Mouse (Mus musculus): Measurements from ENCODE around the gene U2af1. TPM values are rescaled to one million over a fixed set of nuclear protein-coding genes. Genes with fewer than 3 reads are reported as not detected.

Gene U2af1
- polyA plus RNA-seq, 1 experiment from 2014 or later, result 139 TPM

GRCm38 (mm10) chr17:31688112-31688511 is 29.4 kb upstream of the U2af1 start:
- peaks cover 6% of the 10 kb centered on the region; the same call in 1 of the 2 replicates for H3K27me3 ChIP-seq
- peaks cover 7% of the 10 kb centered on the region; the same call in 1 of the 2 replicates for H3K4me1 ChIP-seq (replicated peaks)
- no peak overlapping the region for H3K9ac ChIP-seq
- no peak overlapping the region for H3K27ac ChIP-seq (replicated peaks)
- no peaks in the 10 kb centered on the region for H3K9me3 ChIP-seq (replicated peaks)
- H3K4me2 ChIP-seq, result no peak overlapping the region
- ATAC-seq (ENCODE audit: insufficient read depth), result no peak
- 62% methylated on average over 9 of the region's 9 CpGs for WGBS (ENCODE audit: insufficient replicate concordance)
- no peaks in the 10 kb centered on the region for H3K36me3 ChIP-seq (replicated peaks)
- no peak overlapping the region for H3K4me3 ChIP-seq (replicated peaks)

- H3K4me1 ChIP-seq (replicated peaks), result 0 out of 2 replicates have a peak, but pooled peaks cover 7% of the 10 kb centered on the region
- no peaks in the 10 kb centered on the region for H3K9me3 ChIP-seq (replicated peaks)
- H3K4me2 ChIP-seq, result no peak overlapping the region
- H3K9ac ChIP-seq, result no peak overlapping the region
- no peaks in the 10 kb centered on the region for H3K27me3 ChIP-seq
- H3K27ac ChIP-seq (replicated peaks), result no peak overlapping the region
- no peak for ATAC-seq (ENCODE audit: insufficient read depth)
- H3K36me3 ChIP-seq (replicated peaks), result no peaks in the 10 kb centered on the region
- H3K4me3 ChIP-seq (replicated peaks), result no peak overlapping the region
- WGBS (ENCODE audit: insufficient replicate concordance), result 43% methylated on average over 3 of the region's 3 CpGs
These were observed 27.5 kb upstream of the U2af1 start for GRCm38 (mm10) chr17:31686225-31686564.

- Histone ChIP-seq H3K4me1 (replicated peaks) (0 out of 2 replicates have a peak, but pooled peaks cover 7% of the 10 kb centered on the region), H3K4me2 (no peak overlapping the region), H3K27ac (replicated peaks) (no peak overlapping the region), H3K9ac (no peak overlapping the region), H3K36me3 (replicated peaks) (no peaks in the 10 kb centered on the region), H3K27me3 (no peaks in the 10 kb centered on the region), H3K4me3 (replicated peaks) (no peak overlapping the region), H3K9me3 (replicated peaks) (no peaks in the 10 kb centered on the region)
- ATAC-seq (ENCODE audit: insufficient read depth), result no peak
- 18% methylated on average over 17 of the region's 17 CpGs for WGBS (ENCODE audit: insufficient replicate concordance)
These were observed 27.0 kb upstream of the U2af1 start for GRCm38 (mm10) chr17:31685514-31686224.

- Histone ChIP-seq H3K9me3 (replicated peaks) (no peaks in the 10 kb centered on the region), H3K4me3 (replicated peaks) (no peak overlapping the region)
- 18% methylated on average over 2 of the region's 2 CpGs for WGBS (ENCODE audit: insufficient replicate concordance)
These were observed 21.8 kb upstream of the U2af1 start for GRCm38 (mm10) chr17:31680450-31680849.

GRCm38 (mm10) chr17:31677507-31677906 is 18.8 kb upstream of the U2af1 start, which contains the start of gene Cryaa:
Gene Cryaa (plus strand): TSS chr17:31677807.
- Histone ChIP-seq H3K4me1 (replicated peaks) (no peaks in the 10 kb centered on the region), H3K9me3 (replicated peaks) (no peaks in the 10 kb centered on the region), H3K27me3 (no peaks in the 10 kb centered on the region), H3K4me3 (replicated peaks) (no peak within 1 kb of the TSS), H3K9ac (no peak within 1 kb of the TSS), H3K36me3 (replicated peaks) (no peaks in the 10 kb centered on the region), H3K27ac (replicated peaks) (no peak within 1 kb of the TSS), H3K4me2 (no peak within 1 kb of the TSS)
- 71% methylated on average over 8 of the region's 8 CpGs for WGBS (ENCODE audit: insufficient replicate concordance)
- ATAC-seq (ENCODE audit: insufficient read depth), result no peak

More at GRCm38 (mm10) chr17:31680450-31680849, 21.8 kb upstream of the U2af1 start:
- Histone ChIP-seq H3K27me3 (no peaks in the 10 kb centered on the region), H3K27ac (replicated peaks) (no peak overlapping the region), H3K4me1 (replicated peaks) (no peaks in the 10 kb centered on the region), H3K4me2 (no peak overlapping the region), H3K9ac (no peak overlapping the region), H3K36me3 (replicated peaks) (no peaks in the 10 kb centered on the region)
- ATAC-seq (ENCODE audit: insufficient read depth), result no peak

- Histone ChIP-seq H3K27me3 (no peaks in the 10 kb centered on the region), H3K4me3 (replicated peaks) (no peak overlapping the region), H3K4me1 (replicated peaks) (peaks cover 4% of the 10 kb centered on the region; the same call in 1 of the 2 replicates), H3K9ac (no peak overlapping the region), H3K4me2 (no peak overlapping the region), H3K9me3 (replicated peaks) (no peaks in the 10 kb centered on the region), H3K36me3 (replicated peaks) (no peaks in the 10 kb centered on the region), H3K27ac (replicated peaks) (no peak overlapping the region)
- WGBS (ENCODE audit: insufficient replicate concordance), result 90% methylated on average over 1 of the region's 1 CpGs
- no peak for ATAC-seq (ENCODE audit: insufficient read depth)
These were observed 15.7 kb upstream of the U2af1 start for GRCm38 (mm10) chr17:31674426-31674825.

- ATAC-seq (ENCODE audit: insufficient read depth), result peak; percentile 28; the same call in 1 of the 2 replicates
- WGBS (ENCODE audit: insufficient replicate concordance), result 66% methylated on average over 12 of the region's 12 CpGs
- Histone ChIP-seq H3K4me2 (no peak overlapping the region), H3K27me3 (peaks cover 3% of the 10 kb centered on the region; the same call in 1 of the 2 replicates), H3K4me1 (replicated peaks) (peaks cover 4% of the 10 kb centered on the region; the same call in 1 of the 2 replicates), H3K36me3 (replicated peaks) (no peaks in the 10 kb centered on the region), H3K27ac (replicated peaks) (peak overlapping the region; percentile 48; the same call in 1 of the 2 replicates), H3K4me3 (replicated peaks) (no peak overlapping the region), H3K9me3 (replicated peaks) (no peaks in the 10 kb centered on the region), H3K9ac (no peak overlapping the region)
These were observed 13.6 kb upstream of the U2af1 start for GRCm38 (mm10) chr17:31672279-31672678.

- H3K27me3 ChIP-seq, result peaks cover 3% of the 10 kb centered on the region; the same call in 1 of the 2 replicates
- no peak for ATAC-seq (ENCODE audit: insufficient read depth)
- no peaks in the 10 kb centered on the region for H3K36me3 ChIP-seq (replicated peaks)
- peaks cover 4% of the 10 kb centered on the region; the same call in 1 of the 2 replicates for H3K4me1 ChIP-seq (replicated peaks)
- 58% methylated on average over 8 of the region's 8 CpGs for WGBS (ENCODE audit: insufficient replicate concordance)
- H3K27ac ChIP-seq (replicated peaks), result 0 out of 2 replicates have a peak overlapping the region, but pooled peaks have one; percentile 48
- no peaks in the 10 kb centered on the region for H3K9me3 ChIP-seq (replicated peaks)
- no peak overlapping the region for H3K4me2 ChIP-seq
- H3K9ac ChIP-seq, result no peak overlapping the region
- H3K4me3 ChIP-seq (replicated peaks), result no peak overlapping the region
These were observed 13.0 kb upstream of the U2af1 start for GRCm38 (mm10) chr17:31671698-31672097.

GRCm38 (mm10) chr17:31670163-31670562 is 11.5 kb upstream of the U2af1 start:
- Histone ChIP-seq H3K27me3 (peaks cover 6% of the 10 kb centered on the region; the same call in 1 of the 2 replicates), H3K9ac (no peak overlapping the region), H3K4me3 (replicated peaks) (no peak overlapping the region), H3K9me3 (replicated peaks) (no peaks in the 10 kb centered on the region), H3K36me3 (replicated peaks) (no peaks in the 10 kb centered on the region), H3K4me1 (replicated peaks) (peaks cover 4% of the 10 kb centered on the region; the same call in 1 of the 2 replicates), H3K4me2 (no peak overlapping the region), H3K27ac (replicated peaks) (no peak overlapping the region)
- ATAC-seq (ENCODE audit: insufficient read depth), result no peak
- 52% methylated on average over 11 of the region's 11 CpGs for WGBS (ENCODE audit: insufficient replicate concordance)

- H3K27ac ChIP-seq (replicated peaks), result no peak overlapping the region
- no peak overlapping the region for H3K9ac ChIP-seq
- no peaks in the 10 kb centered on the region for H3K36me3 ChIP-seq (replicated peaks)
- peaks cover 6% of the 10 kb centered on the region; the same call in 1 of the 2 replicates for H3K27me3 ChIP-seq
- H3K4me1 ChIP-seq (replicated peaks), result peaks cover 4% of the 10 kb centered on the region; the same call in 1 of the 2 replicates
- ATAC-seq (ENCODE audit: insufficient read depth), result no peak
- no peak overlapping the region for H3K4me3 ChIP-seq (replicated peaks)
- WGBS (ENCODE audit: insufficient replicate concordance), result 56% methylated on average over 8 of the region's 9 CpGs
- no peak overlapping the region for H3K4me2 ChIP-seq
- H3K9me3 ChIP-seq (replicated peaks), result no peaks in the 10 kb centered on the region
These were observed 9.6 kb upstream of the U2af1 start for GRCm38 (mm10) chr17:31668306-31668705.

GRCm38 (mm10) chr17:31664760-31665159 is 6.1 kb upstream of the U2af1 start:
- Histone ChIP-seq H3K9ac (no peak overlapping the region), H3K4me2 (no peak overlapping the region), H3K36me3 (replicated peaks) (no peaks in the 10 kb centered on the region), H3K9me3 (replicated peaks) (no peaks in the 10 kb centered on the region), H3K4me1 (replicated peaks) (peaks cover 3% of the 10 kb centered on the region), H3K27me3 (peaks cover 6% of the 10 kb centered on the region; the same call in 1 of the 2 replicates), H3K4me3 (replicated peaks) (no peak overlapping the region), H3K27ac (replicated peaks) (no peak overlapping the region)
- no peak for ATAC-seq (ENCODE audit: insufficient read depth)
- 5% methylated on average over 4 of the region's 4 CpGs for WGBS (ENCODE audit: insufficient replicate concordance)
